Mouse (Mus musculus) neural tube, embryonic 14.5 days (tissue): ENCODE data around the gene Map1a. TPM values are rescaled to one million over a fixed set of nuclear protein-coding genes. Genes with fewer than 3 reads are reported as not detected.
A peak's percentile ranks its signal among the peaks of the same experiment; 100 is the strongest.

ENCODE experiments used
- ATAC-seq: fragments of 200-750 bp; cut with Nextera tagmentation; 2 replicates; pipeline ENCODE4 v1.8.0; 2017; ENCODE audit warnings: low read depth, mild to moderate bottlenecking, moderate TSS enrichment, moderate library complexity
- H3K27ac ChIP-seq: fragments of 300-500 bp; sonication (generic); 2 replicates; pipeline ENCODE4 v1.5.1; 2014; ENCODE audit warnings: low read depth, mild to moderate bottlenecking, control low read depth, low read length, moderate library complexity, mixed read lengths
- H3K27me3 ChIP-seq: fragments of 300-500 bp; sonication (generic); 2 replicates; pipeline ENCODE4 v1.6.1; 2014; ENCODE audit warnings: low read length; ENCODE audit not compliant: control insufficient read depth, insufficient read depth
- H3K36me3 ChIP-seq: fragments of 300-500 bp; sonication (generic); 2 replicates; pipeline ENCODE4 v1.6.1; 2014; ENCODE audit warnings: low read length, mixed read lengths; ENCODE audit not compliant: control insufficient read depth, insufficient read depth
- H3K4me1 ChIP-seq: fragments of 300-500 bp; sonication (generic); 2 replicates; pipeline ENCODE4 v1.6.1; 2014; ENCODE audit warnings: low read length; ENCODE audit not compliant: control insufficient read depth, insufficient read depth
- H3K4me2 ChIP-seq: fragments of 300-500 bp; sonication (generic); 2 replicates; pipeline ENCODE4 v1.6.1; 2014; ENCODE audit warnings: mild to moderate bottlenecking, low read depth, low read length, control low read depth
- H3K4me3 ChIP-seq: fragments of 300-500 bp; sonication (generic); 2 replicates; pipeline ENCODE4 v1.5.1; 2014; ENCODE audit warnings: low read depth, low read length, control low read depth, mixed read lengths
- H3K9ac ChIP-seq: fragments of 300-500 bp; sonication (generic); replicated peaks from 2 replicates; pipeline ENCODE4 v1.6.1; 2014; ENCODE audit warnings: low read depth, mild to moderate bottlenecking, control low read depth, low read length, mixed read lengths
- H3K9me3 ChIP-seq: fragments of 300-500 bp; sonication (generic); 2 replicates; pipeline ENCODE4 v1.6.1; 2016; ENCODE audit warnings: low read length; ENCODE audit not compliant: control insufficient read depth
- WGBS: fragments of 180-500 bp; shearing (Covaris S2); extraction: QIAGEN DNeasy Blood & Tissue Kit; methylation state at CpG from one replicate; pipeline ENCODE4 v1.1.7; 2014; 5-methylcytosine and 5-hydroxymethylcytosine counted together
- polyA plus RNA-seq: library from polyadenylated mRNA; unstranded; fragments of >200 nt; fragmentation: Nextera tagmentation; extraction: Ambion mirVana; gene quantifications from 2 replicates; pipeline ENCODE4 v1.2.1, GENCODE M21; 2014

The Map1a gene
- polyA plus RNA-seq, 1 experiment from 2014 or later, result 65.1 TPM

GRCm38 (mm10) chr2:121353156-121353555 lies 63.8 kb downstream of the Map1a start:
- no peaks in the 10 kb centered on the region for H3K36me3 ChIP-seq
- no peak overlapping the region for H3K27ac ChIP-seq
- WGBS, result 79% methylated on average over 8 of the region's 8 CpGs
- no peak for ATAC-seq
- H3K9ac ChIP-seq, result no peak overlapping the region
- H3K27me3 ChIP-seq, result peaks cover 3% of the 10 kb centered on the region; the same call in 1 of the 2 replicates
- no peaks in the 10 kb centered on the region for H3K9me3 ChIP-seq
- 0 out of 2 replicates have a peak, but pooled peaks cover 8% of the 10 kb centered on the region for H3K4me1 ChIP-seq
- H3K4me3 ChIP-seq, result no peak overlapping the region
- no peak overlapping the region for H3K4me2 ChIP-seq

- no peak for ATAC-seq
- WGBS, result 3% methylated on average over 6 of the region's 6 CpGs
- Histone ChIP-seq H3K9ac (peak overlapping the region; percentile 76), H3K36me3 (no peaks in the 10 kb centered on the region), H3K4me1 (0 out of 2 replicates have a peak, but pooled peaks cover 11% of the 10 kb centered on the region), H3K27me3 (peaks cover 6% of the 10 kb centered on the region), H3K27ac (peak overlapping the region; percentile 85), H3K4me3 (peak overlapping the region; percentile 64), H3K4me2 (peak overlapping the region; percentile 75), H3K9me3 (no peaks in the 10 kb centered on the region)
Measured at GRCm38 (mm10) chr2:121354378-121354777, 65.0 kb downstream of the Map1a start.

GRCm38 (mm10) chr2:121354820-121355592 lies 65.6 kb downstream of the Map1a start, which contains the start of gene Ppip5k1:
Gene Ppip5k1 (minus strand): TSS chr2:121355396.
- 1% methylated on average over 58 of the region's 58 CpGs for WGBS
- peaks cover 6% of the 10 kb centered on the region for H3K27me3 ChIP-seq
- H3K4me3 ChIP-seq, result peak within 1 kb of the TSS; percentile 64
- H3K36me3 ChIP-seq, result no peaks in the 10 kb centered on the region
- H3K4me1 ChIP-seq, result 0 out of 2 replicates have a peak, but pooled peaks cover 11% of the 10 kb centered on the region
- peak within 1 kb of the TSS; percentile 85 for H3K27ac ChIP-seq
- no peaks in the 10 kb centered on the region for H3K9me3 ChIP-seq
- H3K9ac ChIP-seq, result peak within 1 kb of the TSS; percentile 76
- H3K4me2 ChIP-seq, result peak within 1 kb of the TSS; percentile 75
- peak; percentile 95 for ATAC-seq

- peak within 1 kb of the TSS; percentile 54 for H3K4me2 ChIP-seq
- no peaks in the 10 kb centered on the region for H3K9me3 ChIP-seq
- peak within 1 kb of the TSS; percentile 64 for H3K9ac ChIP-seq
- peak within 1 kb of the TSS; percentile 43 for H3K4me3 ChIP-seq
- peaks cover 6% of the 10 kb centered on the region for H3K27me3 ChIP-seq
- H3K36me3 ChIP-seq, result no peaks in the 10 kb centered on the region
- H3K4me1 ChIP-seq, result 0 out of 2 replicates have a peak, but pooled peaks cover 11% of the 10 kb centered on the region
- ATAC-seq, result no peak
- peak within 1 kb of the TSS; percentile 62; the same call in 1 of the 2 replicates for H3K27ac ChIP-seq
- 69% methylated on average over 5 of the region's 5 CpGs for WGBS
Measured at GRCm38 (mm10) chr2:121357494-121357893, 68.1 kb downstream of the Map1a start, which contains the start of gene Ckmt1. Gene Ckmt1 (plus strand): TSS chr2:121357714.

GRCm38 (mm10) chr2:121357961-121358360 lies 68.6 kb downstream of the Map1a start:
- 5% methylated on average over 4 of the region's 4 CpGs for WGBS
- ATAC-seq, result no peak
- Histone ChIP-seq H3K4me3 (peak overlapping the region; percentile 43; the same call in 1 of the 2 replicates), H3K4me1 (0 out of 2 replicates have a peak, but pooled peaks cover 11% of the 10 kb centered on the region), H3K36me3 (no peaks in the 10 kb centered on the region), H3K27me3 (peaks cover 6% of the 10 kb centered on the region), H3K27ac (0 out of 2 replicates have a peak overlapping the region, but pooled peaks have one; percentile 62), H3K9me3 (no peaks in the 10 kb centered on the region), H3K4me2 (peak overlapping the region; percentile 54), H3K9ac (peak overlapping the region; percentile 64)

- H3K27ac ChIP-seq, result peak overlapping the region; percentile 62
- H3K27me3 ChIP-seq, result peaks cover 6% of the 10 kb centered on the region
- H3K9ac ChIP-seq, result peak overlapping the region; percentile 64
- H3K4me1 ChIP-seq, result 0 out of 2 replicates have a peak, but pooled peaks cover 11% of the 10 kb centered on the region
- no peaks in the 10 kb centered on the region for H3K36me3 ChIP-seq
- 1% methylated on average over 16 of the region's 16 CpGs for whole genome bisulfite sequencing
- ATAC-seq, result peak; percentile 77
- H3K9me3 ChIP-seq, result no peaks in the 10 kb centered on the region
- peak overlapping the region; percentile 54 for H3K4me2 ChIP-seq
- peak overlapping the region; percentile 43 for H3K4me3 ChIP-seq
Measured at GRCm38 (mm10) chr2:121358381-121358780, 69.0 kb downstream of the Map1a start.

- Histone ChIP-seq H3K4me2 (peak overlapping the region; percentile 54), H3K27me3 (peaks cover 6% of the 10 kb centered on the region), H3K4me3 (peak overlapping the region; percentile 43; the same call in 1 of the 2 replicates), H3K4me1 (0 out of 2 replicates have a peak, but pooled peaks cover 6% of the 10 kb centered on the region), H3K9ac (no peak overlapping the region), H3K36me3 (no peaks in the 10 kb centered on the region), H3K9me3 (no peaks in the 10 kb centered on the region), H3K27ac (no peak overlapping the region)
- WGBS, result 51% methylated on average over 4 of the region's 4 CpGs
- no peak for ATAC-seq
Measured at GRCm38 (mm10) chr2:121359461-121359860, 70.1 kb downstream of the Map1a start.
